Mouse (Mus musculus): ENCODE measurements at regions not wholly inside any gene's neighbourhood (a gene's known extent, or its start where the extent isn't known, plus 50 kb on each side); places are given as distances from the start of the nearest gene placed in this dataset.
"Not testable (repeated sequence)": the region's sequence is repeated elsewhere in the genome, so short reads cannot be mapped to it uniquely, and the experiment has no call there.

DNA sequence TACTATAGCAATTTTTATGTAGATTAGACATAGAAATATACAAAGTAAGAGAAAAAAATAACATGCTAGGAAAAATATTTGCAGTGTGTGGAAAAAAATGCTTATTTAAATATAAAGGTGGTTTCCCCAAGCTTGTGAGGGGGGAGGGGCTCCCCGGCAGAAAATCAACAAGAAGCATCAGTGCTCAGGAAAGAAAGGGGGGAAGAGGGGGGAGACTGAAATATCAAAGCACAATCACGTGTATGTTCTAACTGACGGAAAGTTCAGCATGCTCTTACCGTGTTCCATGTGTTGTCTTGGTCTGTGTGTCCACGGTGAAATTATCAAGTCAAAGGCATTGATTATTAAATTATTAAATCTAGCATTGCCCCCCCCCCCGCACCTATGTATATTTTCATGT lies 92.3 kb upstream of the Tspan5 start:
- H3K36me3 ChIP-seq, result no peaks in the 10 kb centered on the region
- H3K4me1 ChIP-seq, result peaks cover 9% of the 10 kb centered on the region
- 94% methylated on average over 6 of the region's 6 CpGs for WGBS
- peaks cover 9% of the 10 kb centered on the region; the same call in 1 of the 2 replicates for H3K9me3 ChIP-seq (replicated peaks)
- H3K27ac ChIP-seq (replicated peaks), result no peak overlapping the region
- H3K27me3 ChIP-seq (ENCODE audit: low read depth, poor library complexity, severe bottlenecking), result no peaks in the 10 kb centered on the region
- DNase-seq (ENCODE audit: low spot score), result no peak
- no peak overlapping the region for H3K4me3 ChIP-seq

- 92% methylated on average over 4 of the region's 4 CpGs for WGBS
- not testable (repeated sequence) for DNase-seq (ENCODE audit: low spot score); H3K4me3 ChIP-seq; H3K36me3 ChIP-seq; H3K27ac ChIP-seq (replicated peaks); H3K4me1 ChIP-seq; H3K27me3 ChIP-seq (ENCODE audit: low read depth, poor library complexity, severe bottlenecking)
- peaks cover 17% of the 10 kb centered on the region; the same call in 1 of the 2 replicates for H3K9me3 ChIP-seq (replicated peaks)
Measured at GRCm38 (mm10) chr3:138650671-138651070, 91.3 kb upstream of the Tspan5 start.

DNA sequence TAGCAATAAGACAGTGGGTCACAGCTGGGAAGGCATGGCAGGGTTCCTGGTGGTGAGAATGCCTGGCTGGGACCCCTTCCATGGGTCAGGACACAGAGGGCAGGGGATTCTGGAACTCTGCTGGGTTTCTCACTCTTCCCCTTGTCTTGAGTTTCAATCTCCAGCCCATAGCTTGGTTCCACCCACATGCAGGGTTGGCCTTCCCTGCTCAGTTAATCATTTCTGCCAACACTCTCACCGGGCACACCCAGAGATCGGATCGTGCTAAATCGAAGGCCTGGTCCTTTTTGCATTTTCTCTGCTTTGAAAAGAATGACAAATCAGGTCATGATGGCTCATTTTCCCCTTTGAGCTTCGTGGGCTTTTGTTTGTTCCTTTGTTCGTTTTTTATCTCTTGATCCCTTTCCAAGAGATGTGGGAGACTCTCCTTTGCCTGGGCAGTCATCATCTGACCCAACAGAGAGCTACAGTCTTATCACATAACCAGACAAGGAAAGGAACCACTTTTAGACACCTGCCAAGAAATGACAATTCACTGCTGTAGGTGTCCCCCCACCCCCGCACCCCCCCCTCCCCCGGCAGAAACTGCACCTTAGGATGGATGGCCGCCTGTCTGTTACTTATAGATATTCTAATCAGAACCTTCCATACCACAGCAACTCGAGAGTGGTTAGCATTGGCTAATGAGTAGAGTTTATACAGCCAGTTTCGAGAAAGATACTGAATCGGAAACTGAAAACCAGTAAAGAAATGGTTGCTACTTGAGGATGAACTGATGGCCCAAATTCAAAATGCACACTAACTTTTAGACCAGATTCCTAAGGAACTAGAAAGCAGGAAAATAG lies 90.4 kb upstream of the Tspan5 start:
- no peak overlapping the region for H3K4me3 ChIP-seq
- 88% methylated on average over 12 of the region's 12 CpGs for WGBS
- no peak overlapping the region for H3K27ac ChIP-seq (replicated peaks)
- DNase-seq (ENCODE audit: low spot score), result no peak
- no peaks in the 10 kb centered on the region for H3K36me3 ChIP-seq
- H3K9me3 ChIP-seq (replicated peaks), result peaks cover 24% of the 10 kb centered on the region
- no peaks in the 10 kb centered on the region for H3K4me1 ChIP-seq
- H3K27me3 ChIP-seq (ENCODE audit: low read depth, poor library complexity, severe bottlenecking), result no peaks in the 10 kb centered on the region

DNA sequence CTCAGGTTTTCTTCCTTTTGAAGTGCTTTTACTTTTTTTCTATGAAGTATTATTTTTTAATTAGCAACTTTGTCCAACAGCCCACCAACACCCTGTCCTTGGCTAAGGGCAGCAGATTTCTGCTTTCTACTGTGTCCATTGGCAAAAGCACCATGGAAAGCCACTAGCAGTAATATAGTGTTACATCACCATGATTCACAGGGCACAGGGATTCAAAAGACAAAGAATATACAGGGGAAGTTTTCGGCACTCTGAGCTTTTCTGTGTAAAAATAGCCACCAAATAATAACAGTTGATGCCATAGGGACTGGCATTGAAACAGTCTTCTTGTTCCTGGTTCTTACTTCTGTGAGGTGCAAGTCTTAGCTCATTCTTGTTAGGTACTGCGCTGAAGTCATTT lies 89.8 kb upstream of the Tspan5 start:
- WGBS, result 89% methylated on average over 2 of the region's 2 CpGs
- Histone ChIP-seq H3K27me3 (ENCODE audit: low read depth, poor library complexity, severe bottlenecking) (no peaks in the 10 kb centered on the region), H3K4me1 (no peaks in the 10 kb centered on the region), H3K9me3 (replicated peaks) (peaks cover 30% of the 10 kb centered on the region), H3K36me3 (no peaks in the 10 kb centered on the region), H3K4me3 (no peak overlapping the region), H3K27ac (replicated peaks) (no peak overlapping the region)
- no peak for DNase-seq (ENCODE audit: low spot score)

DNA sequence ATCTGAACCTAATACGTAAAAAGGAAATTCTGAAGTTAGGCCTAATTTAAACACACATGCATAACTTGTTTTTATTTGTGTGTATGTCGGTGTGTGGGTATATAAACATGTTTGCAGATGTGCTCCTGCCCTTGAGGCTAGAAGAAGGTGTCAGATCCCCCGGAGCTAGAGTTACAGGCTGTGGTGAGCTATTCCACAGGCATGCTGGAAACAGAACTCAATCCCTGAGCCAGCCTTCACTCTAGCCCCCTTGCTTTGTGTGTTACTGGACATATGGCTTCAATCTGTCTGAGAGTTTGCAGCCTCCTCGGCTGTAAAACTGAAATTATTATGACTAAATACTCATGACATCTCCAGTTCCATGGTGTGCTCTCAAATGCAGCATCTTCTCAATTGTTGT lies 89.3 kb upstream of the Tspan5 start:
- peaks cover 30% of the 10 kb centered on the region for H3K9me3 ChIP-seq (replicated peaks)
- H3K4me3 ChIP-seq, result no peak overlapping the region
- 85% methylated on average over 4 of the region's 4 CpGs for WGBS
- no peaks in the 10 kb centered on the region for H3K27me3 ChIP-seq (ENCODE audit: low read depth, poor library complexity, severe bottlenecking)
- no peaks in the 10 kb centered on the region for H3K4me1 ChIP-seq
- no peaks in the 10 kb centered on the region for H3K36me3 ChIP-seq
- no peak overlapping the region for H3K27ac ChIP-seq (replicated peaks)
- no peak for DNase-seq (ENCODE audit: low spot score)

DNA sequence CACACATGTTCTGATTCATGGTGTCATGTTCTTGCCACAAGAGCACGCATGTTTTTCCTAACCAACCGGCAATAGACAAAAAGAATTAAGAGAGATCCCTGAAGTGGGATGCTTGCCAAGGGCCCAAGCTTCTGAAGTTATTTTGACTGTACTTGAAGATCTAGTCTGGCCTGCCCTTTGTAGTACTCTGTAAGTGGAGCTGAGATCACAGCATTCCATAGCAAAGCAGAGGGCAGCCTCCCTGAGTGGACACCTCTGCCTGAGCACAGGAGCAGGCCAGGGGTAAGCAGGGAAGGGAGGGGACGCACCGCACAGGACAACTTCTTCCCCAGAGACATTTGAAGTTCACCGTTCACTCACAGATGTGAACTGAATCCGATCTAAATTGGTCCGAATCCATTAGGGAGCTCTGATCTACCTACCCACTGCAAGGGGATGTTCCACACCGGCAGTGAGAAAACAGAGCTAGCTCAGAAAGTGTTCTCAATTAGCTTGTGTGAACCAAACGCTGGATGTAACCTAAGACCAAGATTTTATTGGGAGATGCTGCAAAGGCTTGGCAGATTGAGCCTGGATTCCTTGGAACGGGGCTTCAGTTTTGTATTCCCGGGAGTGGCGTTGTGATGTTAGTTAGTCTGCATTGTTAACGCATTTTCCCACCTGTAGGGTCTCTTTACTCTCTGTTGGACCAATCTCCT lies 88.3 kb upstream of the Tspan5 start:
- Histone ChIP-seq H3K4me3 (no peak overlapping the region), H3K4me1 (no peaks in the 10 kb centered on the region), H3K27ac (replicated peaks) (no peak overlapping the region), H3K27me3 (ENCODE audit: low read depth, poor library complexity, severe bottlenecking) (no peaks in the 10 kb centered on the region), H3K9me3 (replicated peaks) (peaks cover 33% of the 10 kb centered on the region), H3K36me3 (no peaks in the 10 kb centered on the region)
- 88% methylated on average over 13 of the region's 13 CpGs for WGBS
- no peak for DNase-seq (ENCODE audit: low spot score)

GRCm38 (mm10) chr3:138654610-138655371 lies 87.2 kb upstream of the Tspan5 start:
- no peaks in the 10 kb centered on the region for H3K4me1 ChIP-seq
- no peaks in the 10 kb centered on the region for H3K27me3 ChIP-seq (ENCODE audit: low read depth, poor library complexity, severe bottlenecking)
- no peak overlapping the region for H3K4me3 ChIP-seq
- H3K36me3 ChIP-seq, result no peaks in the 10 kb centered on the region
- 83% methylated on average over 16 of the region's 16 CpGs for WGBS
- H3K27ac ChIP-seq (replicated peaks), result no peak overlapping the region
- peaks cover 42% of the 10 kb centered on the region for H3K9me3 ChIP-seq (replicated peaks)
- no peak for DNase-seq (ENCODE audit: low spot score)

DNA sequence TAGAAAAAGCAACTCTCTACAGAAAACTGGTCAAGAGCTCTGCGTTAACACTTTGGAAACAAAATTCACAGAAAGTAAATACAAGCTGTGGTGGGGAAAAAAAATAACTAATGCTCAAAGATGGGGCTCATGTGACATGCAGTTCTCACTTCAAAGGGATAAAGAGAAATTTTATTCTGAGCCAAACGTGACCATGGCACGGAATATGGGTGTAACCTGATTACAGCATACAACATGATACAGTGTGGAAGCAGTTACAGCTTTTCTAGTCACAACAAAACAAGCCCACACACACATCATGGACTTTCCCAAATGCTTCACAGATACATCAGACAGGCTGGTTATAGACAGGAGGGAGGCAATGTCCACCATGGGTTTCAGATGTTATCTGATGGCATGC lies 86.5 kb upstream of the Tspan5 start:
- Histone ChIP-seq H3K9me3 (replicated peaks) (peaks cover 42% of the 10 kb centered on the region), H3K27me3 (ENCODE audit: low read depth, poor library complexity, severe bottlenecking) (no peaks in the 10 kb centered on the region), H3K4me3 (no peak overlapping the region), H3K36me3 (no peaks in the 10 kb centered on the region), H3K27ac (replicated peaks) (no peak overlapping the region), H3K4me1 (no peaks in the 10 kb centered on the region)
- no peak for DNase-seq (ENCODE audit: low spot score)
- 83% methylated on average over 3 of the region's 3 CpGs for WGBS

DNA sequence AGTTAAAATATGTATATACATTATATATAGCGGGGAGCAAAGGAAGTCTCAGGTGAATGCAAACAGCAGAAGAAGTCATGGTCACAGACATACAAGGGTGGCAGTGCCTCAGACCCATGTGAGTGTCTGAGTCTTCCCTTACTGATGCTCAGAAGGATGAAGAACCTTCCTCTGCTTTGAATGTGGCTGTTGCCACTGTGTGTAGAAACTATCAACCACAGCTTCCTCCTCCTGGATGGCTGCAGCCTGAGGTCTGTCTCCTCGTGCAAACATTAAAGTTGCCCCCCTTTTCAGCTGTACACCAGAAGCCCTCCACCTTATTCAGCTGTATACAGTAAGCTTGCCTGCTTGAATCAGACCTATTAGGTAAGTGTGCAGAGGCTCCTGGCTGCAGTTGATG lies 79.4 kb upstream of the Tspan5 start:
- Histone ChIP-seq H3K4me3 (no peak overlapping the region), H3K36me3 (no peaks in the 10 kb centered on the region), H3K27me3 (ENCODE audit: low read depth, poor library complexity, severe bottlenecking) (no peaks in the 10 kb centered on the region), H3K27ac (replicated peaks) (no peak overlapping the region), H3K4me1 (no peaks in the 10 kb centered on the region), H3K9me3 (replicated peaks) (peaks cover 18% of the 10 kb centered on the region; the same call in 1 of the 2 replicates)
- WGBS, result 81% methylated on average over 2 of the region's 2 CpGs
- DNase-seq (ENCODE audit: low spot score), result no peak

GRCm38 (mm10) chr3:138668394-138669092 lies 73.5 kb upstream of the Tspan5 start:
- Histone ChIP-seq H3K4me1 (no peaks in the 10 kb centered on the region), H3K36me3 (no peaks in the 10 kb centered on the region), H3K27ac (replicated peaks) (no peak overlapping the region), H3K9me3 (replicated peaks) (0 out of 2 replicates have a peak, but pooled peaks cover 6% of the 10 kb centered on the region), H3K4me3 (no peak overlapping the region), H3K27me3 (ENCODE audit: low read depth, poor library complexity, severe bottlenecking) (no peaks in the 10 kb centered on the region)
- WGBS, result 81% methylated on average over 14 of the region's 14 CpGs
- DNase-seq (ENCODE audit: low spot score), result no peak

GRCm38 (mm10) chr3:138675881-138676280 lies 66.1 kb upstream of the Tspan5 start:
- Histone ChIP-seq H3K4me3 (no peak overlapping the region), H3K27ac (replicated peaks) (no peak overlapping the region), H3K9me3 (replicated peaks) (no peaks in the 10 kb centered on the region), H3K27me3 (ENCODE audit: low read depth, poor library complexity, severe bottlenecking) (no peaks in the 10 kb centered on the region), H3K4me1 (peaks cover 10% of the 10 kb centered on the region), H3K36me3 (no peaks in the 10 kb centered on the region)
- WGBS, result 46% methylated on average over 2 of the region's 2 CpGs
- no peak for DNase-seq (ENCODE audit: low spot score)

DNA sequence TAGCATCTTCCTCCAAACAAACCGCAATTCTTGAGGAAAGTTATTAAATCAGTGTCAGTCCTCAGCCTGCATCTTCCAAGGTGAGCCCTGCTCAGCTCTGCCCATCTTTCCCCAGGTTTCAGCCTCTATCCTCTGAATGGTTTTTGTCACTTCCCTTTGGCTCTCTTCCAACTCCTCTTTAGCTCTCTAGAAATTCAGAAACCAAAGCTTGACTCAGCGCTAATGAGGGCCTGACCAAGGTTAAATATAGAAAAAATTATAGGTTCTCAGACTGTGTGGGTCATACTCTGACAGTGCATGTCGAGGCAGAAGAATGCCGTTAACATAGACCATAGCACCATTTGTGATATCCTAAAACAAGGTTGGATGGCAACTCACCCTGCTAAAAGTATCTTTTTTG lies 63.6 kb upstream of the Tspan5 start:
- Histone ChIP-seq H3K27me3 (ENCODE audit: low read depth, poor library complexity, severe bottlenecking) (no peaks in the 10 kb centered on the region), H3K27ac (replicated peaks) (no peak overlapping the region), H3K36me3 (no peaks in the 10 kb centered on the region), H3K4me3 (no peak overlapping the region), H3K4me1 (peaks cover 10% of the 10 kb centered on the region), H3K9me3 (replicated peaks) (no peaks in the 10 kb centered on the region)
- 91% methylated on average over 4 of the region's 4 CpGs for WGBS
- DNase-seq (ENCODE audit: low spot score), result no peak
